Mouse (Mus musculus): ENCODE measurements at regions not wholly inside any gene's neighbourhood (a gene's known extent, or its start where the extent isn't known, plus 50 kb on each side); places are given as distances from the start of the nearest gene placed in this dataset.

- in situ Hi-C loops (cut with MboI, MseI) = no loop called here
Measured at GRCm38 (mm10) chr11:38036582-38036981, 800.8 kb upstream of the Tenm2 start.

DNA sequence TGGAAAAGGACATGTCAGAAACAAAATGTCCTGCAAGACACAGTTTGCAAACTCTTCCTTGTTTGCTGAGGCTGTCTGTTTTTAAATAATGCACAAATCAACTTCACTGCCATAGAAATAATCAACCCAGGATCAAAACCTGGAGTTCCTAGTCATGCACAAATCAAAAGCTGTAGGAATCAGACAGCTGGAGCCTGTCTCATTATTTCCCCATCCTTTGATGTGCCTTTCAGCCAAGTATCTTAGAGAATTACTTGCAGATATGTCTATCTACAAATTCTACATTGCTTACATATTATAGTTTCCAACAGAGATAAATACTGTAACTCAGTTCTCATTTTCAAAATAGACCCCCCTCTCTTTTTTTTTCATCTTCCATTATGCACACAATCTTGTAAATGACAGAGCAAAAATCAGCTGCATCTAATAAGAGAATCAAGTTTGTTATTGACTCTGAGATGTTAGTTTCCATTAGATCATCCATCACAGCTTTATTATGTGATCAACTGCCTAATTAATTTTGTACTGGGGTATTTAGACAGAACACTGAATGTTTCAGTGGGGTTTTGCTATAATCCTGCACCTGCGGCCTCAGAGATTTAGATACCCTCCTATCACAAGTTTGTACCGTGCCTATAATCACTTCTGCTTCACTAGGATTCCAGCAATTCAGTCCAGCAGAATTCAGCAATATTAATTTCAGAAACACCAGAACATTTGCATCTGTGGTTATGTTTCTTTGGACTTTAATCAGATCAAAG, 798.9 kb upstream of the Tenm2 start:
- in situ Hi-C loops (cut with MboI, MseI) = no loop called here

GRCm38 (mm10) chr11:38021704-38022103, 785.9 kb upstream of the Tenm2 start:
- in situ Hi-C loops (cut with MboI, MseI) = no loop called here

GRCm38 (mm10) chr11:37978131-37978530, 742.4 kb upstream of the Tenm2 start:
- in situ Hi-C loops (cut with MboI, MseI) = no loop called here

GRCm38 (mm10) chr11:37936439-37937134, 700.8 kb upstream of the Tenm2 start:
- in situ Hi-C loops (cut with MboI, MseI) = no loop called here

- in situ Hi-C loops (cut with MboI, MseI) = no loop called here
Measured at GRCm38 (mm10) chr11:37913161-37913560, 677.4 kb upstream of the Tenm2 start.

GRCm38 (mm10) chr11:37904991-37905390, 669.2 kb upstream of the Tenm2 start:
- in situ Hi-C loops (cut with MboI, MseI) = no loop called here

- in situ Hi-C loops (cut with MboI, MseI) = no loop called here
Measured at GRCm38 (mm10) chr11:37897713-37898112, 661.9 kb upstream of the Tenm2 start.

GRCm38 (mm10) chr11:37882717-37883116, 647.0 kb upstream of the Tenm2 start:
- in situ Hi-C loops (cut with MboI, MseI) = no loop called here

DNA sequence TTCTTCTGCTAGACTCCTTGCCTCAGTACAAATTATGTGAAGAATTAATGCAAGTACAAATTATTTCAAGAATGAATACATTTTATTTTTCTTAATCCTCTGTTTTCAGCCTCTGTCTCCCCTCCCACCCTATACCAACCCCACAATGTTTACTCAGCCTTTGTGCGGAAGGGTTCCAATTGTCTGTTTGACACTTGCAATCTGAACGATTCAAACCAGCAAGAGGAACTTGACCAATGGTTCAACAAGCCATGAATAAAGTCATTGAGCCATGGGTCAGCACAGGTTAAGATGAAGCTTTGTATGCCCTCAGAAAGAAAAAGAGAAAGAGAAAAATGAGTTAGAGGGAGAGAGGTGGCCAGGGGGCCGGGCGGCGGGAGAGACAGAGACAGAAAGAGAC, 601.5 kb upstream of the Tenm2 start:
- in situ Hi-C loops (cut with MboI, MseI) = no loop called here

GRCm38 (mm10) chr11:37830975-37831374, 595.2 kb upstream of the Tenm2 start:
- in situ Hi-C loops (cut with MboI, MseI) = no loop called here

- in situ Hi-C loops (cut with MboI, MseI) = loop anchor here in 1 of 2 experiments (5.0 kb wide), 1 partner anchor 1269 kb away; no protein-coding TSS in a partner anchor
Measured at GRCm38 (mm10) chr11:37806761-37807160, 571.0 kb upstream of the Tenm2 start.

GRCm38 (mm10) chr11:37798783-37799318, 563.1 kb upstream of the Tenm2 start:
- in situ Hi-C loops (cut with MboI, MseI) = no loop called here

DNA sequence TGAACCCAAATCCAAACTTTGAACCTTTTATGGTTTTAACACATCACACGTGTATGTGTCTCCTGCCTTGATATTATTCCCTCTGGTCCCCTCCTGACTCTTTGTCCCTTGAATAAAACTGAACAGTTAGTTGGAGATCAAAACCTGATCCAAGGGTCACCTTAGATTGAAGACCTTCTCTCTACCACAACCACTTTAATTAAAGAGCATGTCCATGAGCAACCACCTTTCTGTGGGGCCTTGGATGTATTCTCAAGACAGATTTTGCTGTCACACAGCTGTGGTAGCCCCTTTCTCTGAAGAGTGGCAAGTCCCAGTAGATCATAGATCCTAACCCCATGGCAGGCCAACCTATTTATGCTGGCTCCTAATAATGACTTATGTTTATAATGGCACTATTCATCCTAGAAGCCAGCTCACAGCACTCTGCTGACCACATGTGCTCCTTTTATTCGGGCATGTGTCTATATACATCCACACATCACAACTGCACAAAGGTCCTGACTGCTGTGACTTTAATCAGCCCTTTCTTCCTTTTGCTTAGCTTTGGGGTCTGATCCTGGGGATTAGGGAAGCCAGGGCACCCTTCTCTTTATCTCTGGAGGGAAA, 536.8 kb upstream of the Tenm2 start:
- in situ Hi-C loops (cut with MboI, MseI) = no loop called here

DNA sequence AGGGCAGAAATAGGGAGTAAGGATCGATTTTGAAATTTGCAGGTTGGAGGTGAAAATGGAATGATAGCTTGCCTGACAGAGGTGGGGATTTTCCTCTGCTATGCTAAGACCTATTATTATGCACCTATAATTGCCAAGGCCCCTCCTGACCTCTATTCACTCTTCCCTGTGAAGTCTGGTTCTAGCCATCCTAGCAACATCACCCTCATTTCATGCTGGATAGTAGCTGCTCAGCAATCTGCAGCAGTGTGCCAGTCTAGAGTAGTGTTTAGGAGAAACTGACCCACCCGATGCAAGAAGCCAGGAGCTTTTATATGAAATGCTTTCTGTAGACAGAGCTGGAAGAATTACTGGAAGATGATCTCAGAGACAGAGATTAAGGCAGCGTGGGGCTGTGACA, 535.1 kb upstream of the Tenm2 start:
- in situ Hi-C loops (cut with MboI, MseI) = no loop called here

- in situ Hi-C loops (cut with MboI, MseI) = no loop called here
Measured at GRCm38 (mm10) chr11:37768121-37768520, 532.4 kb upstream of the Tenm2 start.

- in situ Hi-C loops (cut with MboI, MseI) = no loop called here
Measured at GRCm38 (mm10) chr11:37735992-37736391, 500.2 kb upstream of the Tenm2 start.

DNA sequence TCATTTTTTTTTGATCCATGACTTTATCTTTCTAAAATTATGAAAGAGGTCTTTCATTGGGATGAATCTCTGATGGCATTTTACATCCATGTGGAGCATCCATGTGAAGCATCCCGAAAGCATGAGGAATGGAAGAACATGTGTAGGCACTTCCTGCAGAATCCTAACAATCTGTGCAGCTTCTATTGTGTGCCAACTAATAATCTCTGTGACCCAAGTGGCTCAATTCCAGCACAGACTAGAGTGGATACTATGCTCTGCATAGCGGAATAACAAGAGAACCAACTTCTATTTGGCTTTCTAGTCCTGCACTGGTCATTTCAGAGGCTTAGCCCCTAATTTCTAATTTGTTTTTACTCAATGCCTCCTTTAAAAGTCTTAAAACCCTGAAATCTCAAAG, 499.7 kb upstream of the Tenm2 start:
- in situ Hi-C loops (cut with MboI, MseI) = no loop called here

GRCm38 (mm10) chr11:37696981-37697380, 461.2 kb upstream of the Tenm2 start:
- in situ Hi-C loops (cut with MboI, MseI) = loop anchor here in 1 of 2 experiments (25.0 kb wide), 1 partner anchor 1535 kb away; no protein-coding TSS in a partner anchor

- in situ Hi-C loops (cut with MboI, MseI) = loop anchor here in 1 of 2 experiments (25.0 kb wide), 1 partner anchor 1516 kb away; no protein-coding TSS in a partner anchor
Measured at GRCm38 (mm10) chr11:37678484-37679193, 442.9 kb upstream of the Tenm2 start.

- in situ Hi-C loops (cut with MboI, MseI) = no loop called here
Measured at GRCm38 (mm10) chr11:37671320-37671719, 435.6 kb upstream of the Tenm2 start.

GRCm38 (mm10) chr11:37666925-37667324, 431.2 kb upstream of the Tenm2 start:
- in situ Hi-C loops (cut with MboI, MseI) = no loop called here
